Mouse (Mus musculus) intestine, embryonic 14.5 days (tissue): Measurements from ENCODE around the gene Tjp3. TPM values are rescaled to one million over a fixed set of nuclear protein-coding genes. Genes with fewer than 3 reads are reported as not detected.

Experiments
- ATAC-seq: fragments of 200-750 bp; cut with Nextera tagmentation; replicated peaks from 2 replicates; pipeline ENCODE4 v1.8.0; 2017; ENCODE audit warnings: low read depth, moderate number of reproducible peaks, moderate TSS enrichment, moderate library complexity; ENCODE audit not compliant: low FRiP score, low TSS enrichment
- DNase-seq: peaks from one replicate; pipeline ENCODE4 v3.0.0-alpha.2; 2018; ENCODE audit warnings: low spot score
- H3K27ac ChIP-seq: fragments of 300-500 bp; sonication (generic); 2 replicates; pipeline ENCODE4 v1.5.1; 2014; ENCODE audit warnings: low read depth, mild to moderate bottlenecking, control low read depth
- H3K27me3 ChIP-seq: fragments of 300-500 bp; sonication (generic); replicated peaks from 2 replicates; pipeline ENCODE4 v1.6.1; 2014; ENCODE audit warnings: low read length, control low read depth; ENCODE audit not compliant: control insufficient read depth, insufficient read depth
- H3K36me3 ChIP-seq: fragments of 300-500 bp; sonication (generic); 2 replicates; pipeline ENCODE4 v1.6.1; 2014; ENCODE audit warnings: low read length, control low read depth; ENCODE audit not compliant: control insufficient read depth, insufficient read depth
- H3K4me1 ChIP-seq: fragments of 300-500 bp; sonication (generic); replicated peaks from 2 replicates; pipeline ENCODE4 v1.6.1; 2014; ENCODE audit warnings: low read length, control low read depth, mixed read lengths; ENCODE audit not compliant: control insufficient read depth, insufficient read depth
- H3K4me2 ChIP-seq: fragments of 300-500 bp; sonication (generic); 2 replicates; pipeline ENCODE4 v1.6.1; 2014; ENCODE audit warnings: low read length
- H3K4me3 ChIP-seq: fragments of 300-500 bp; sonication (generic); 2 replicates; pipeline ENCODE4 v1.5.1; 2014; ENCODE audit warnings: low read depth, low read length, control low read depth, mixed read lengths
- H3K9ac ChIP-seq: fragments of 300-500 bp; sonication (generic); 2 replicates; pipeline ENCODE4 v1.6.1; 2014; ENCODE audit warnings: mild to moderate bottlenecking, low read length
- H3K9me3 ChIP-seq: fragments of 300-500 bp; sonication (generic); 2 replicates; pipeline ENCODE4 v1.6.1; 2016; ENCODE audit warnings: low read length, control low read depth; ENCODE audit not compliant: control insufficient read depth
- WGBS: fragments of 180-500 bp; shearing (Covaris S2); extraction: QIAGEN DNeasy Blood & Tissue Kit; methylation state at CpG from one replicate; pipeline ENCODE4 v1.1.7; 2014; 5-methylcytosine and 5-hydroxymethylcytosine counted together
- polyA plus RNA-seq: library from polyadenylated mRNA; unstranded; fragments of >200 nt; fragmentation: Nextera tagmentation; extraction: Ambion mirVana; gene quantifications from 2 replicates; pipeline ENCODE4 v1.2.1, GENCODE M21; 2014

The Tjp3 gene
- polyA plus RNA-seq, 1 experiment from 2014 or later: 44.4 TPM

- 88% methylated on average over 6 of the region's 6 CpGs for WGBS
- Histone ChIP-seq H3K36me3 (no peaks in the 10 kb centered on the region), H3K4me3 (no peak overlapping the region), H3K9ac (no peak overlapping the region), H3K4me1 (no peaks in the 10 kb centered on the region), H3K27me3 (peaks cover 11% of the 10 kb centered on the region), H3K9me3 (no peaks in the 10 kb centered on the region), H3K27ac (no peak overlapping the region), H3K4me2 (no peak overlapping the region)
- ATAC-seq: no peak
- DNase-seq: no peak
Measured at GRCm38 (mm10) chr10:81245166-81245565, 46.2 kb downstream of the Tjp3 start.

GRCm38 (mm10) chr10:81244595-81244994 lies 46.8 kb downstream of the Tjp3 start:
- H3K4me2 ChIP-seq: no peak overlapping the region
- ATAC-seq (peak; percentile 61), DNase-seq (peak; percentile 94)
- no peak overlapping the region for H3K4me3 ChIP-seq
- peaks cover 17% of the 10 kb centered on the region for H3K27me3 ChIP-seq
- H3K9me3 ChIP-seq: no peaks in the 10 kb centered on the region
- WGBS: 7% methylated on average over 17 of the region's 17 CpGs
- H3K27ac ChIP-seq: no peak overlapping the region
- no peak overlapping the region for H3K9ac ChIP-seq
- no peaks in the 10 kb centered on the region; the same call in 1 of the 2 replicates for H3K4me1 ChIP-seq
- no peaks in the 10 kb centered on the region for H3K36me3 ChIP-seq

- ATAC-seq (0 out of 2 replicates have a peak, but pooled peaks have one; percentile 4), DNase-seq (no peak)
- H3K4me3 ChIP-seq: no peak overlapping the region
- H3K9me3 ChIP-seq: no peaks in the 10 kb centered on the region
- H3K27ac ChIP-seq: no peak overlapping the region
- H3K4me1 ChIP-seq: no peaks in the 10 kb centered on the region; the same call in 1 of the 2 replicates
- H3K4me2 ChIP-seq: no peak overlapping the region
- H3K27me3 ChIP-seq: peaks cover 21% of the 10 kb centered on the region
- no peak overlapping the region for H3K9ac ChIP-seq
- H3K36me3 ChIP-seq: no peaks in the 10 kb centered on the region
- WGBS: 74% methylated on average over 4 of the region's 4 CpGs
Measured at GRCm38 (mm10) chr10:81244146-81244545, 47.2 kb downstream of the Tjp3 start.

- H3K4me2 ChIP-seq: no peak overlapping the region
- H3K27me3 ChIP-seq: peaks cover 24% of the 10 kb centered on the region
- H3K36me3 ChIP-seq: no peaks in the 10 kb centered on the region; the same call in 1 of the 2 replicates
- WGBS: 89% methylated on average over 16 of the region's 16 CpGs
- H3K27ac ChIP-seq: no peak overlapping the region
- H3K4me3 ChIP-seq: no peak overlapping the region
- no peak overlapping the region for H3K9ac ChIP-seq
- DNase-seq: no peak
- ATAC-seq: no peak
- no peaks in the 10 kb centered on the region; the same call in 1 of the 2 replicates for H3K4me1 ChIP-seq
- H3K9me3 ChIP-seq: no peaks in the 10 kb centered on the region
Measured at GRCm38 (mm10) chr10:81242021-81242420, 49.4 kb downstream of the Tjp3 start.

GRCm38 (mm10) chr10:81240876-81241275 lies 50.5 kb downstream of the Tjp3 start:
- H3K27me3 ChIP-seq: peaks cover 24% of the 10 kb centered on the region

GRCm38 (mm10) chr10:81238618-81239017 lies 52.8 kb downstream of the Tjp3 start:
- Histone ChIP-seq H3K4me1 (peaks cover 4% of the 10 kb centered on the region), H3K9me3 (no peaks in the 10 kb centered on the region), H3K36me3 (no peaks in the 10 kb centered on the region; the same call in 1 of the 2 replicates), H3K4me2 (no peak overlapping the region), H3K9ac (no peak overlapping the region), H3K27ac (no peak overlapping the region), H3K4me3 (no peak overlapping the region), H3K27me3 (peaks cover 24% of the 10 kb centered on the region)
- WGBS: 52% methylated on average over 2 of the region's 2 CpGs
- ATAC-seq (no peak), DNase-seq (no peak)

More at GRCm38 (mm10) chr10:81240876-81241275, 50.5 kb downstream of the Tjp3 start:
- no peaks in the 10 kb centered on the region; the same call in 1 of the 2 replicates for H3K36me3 ChIP-seq
- H3K4me1 ChIP-seq: no peaks in the 10 kb centered on the region; the same call in 1 of the 2 replicates
- H3K4me3 ChIP-seq: no peak overlapping the region
- H3K27ac ChIP-seq: no peak overlapping the region
- 26% methylated on average over 13 of the region's 13 CpGs for WGBS
- H3K9ac ChIP-seq: no peak overlapping the region
- DNase-seq: peak; percentile 84
- no peak for ATAC-seq
- H3K4me2 ChIP-seq: no peak overlapping the region
- H3K9me3 ChIP-seq: no peaks in the 10 kb centered on the region

- Histone ChIP-seq H3K27me3 (peaks cover 24% of the 10 kb centered on the region), H3K4me3 (no peak overlapping the region), H3K27ac (no peak overlapping the region), H3K9me3 (no peaks in the 10 kb centered on the region), H3K4me1 (peaks cover 9% of the 10 kb centered on the region), H3K4me2 (no peak overlapping the region), H3K9ac (no peak overlapping the region), H3K36me3 (no peaks in the 10 kb centered on the region; the same call in 1 of the 2 replicates)
- DNase-seq: no peak
- WGBS: 84% methylated on average over 12 of the region's 12 CpGs
- no peak for ATAC-seq
Measured at GRCm38 (mm10) chr10:81236471-81237268, 54.7 kb downstream of the Tjp3 start.

- Histone ChIP-seq H3K4me2 (no peak overlapping the region), H3K27me3 (peaks cover 28% of the 10 kb centered on the region), H3K9ac (no peak overlapping the region), H3K4me1 (peaks cover 11% of the 10 kb centered on the region), H3K36me3 (no peaks in the 10 kb centered on the region; the same call in 1 of the 2 replicates), H3K9me3 (no peaks in the 10 kb centered on the region), H3K27ac (no peak overlapping the region), H3K4me3 (no peak overlapping the region)
- DNase-seq (no peak), ATAC-seq (no peak)
- WGBS: 83% methylated on average over 6 of the region's 6 CpGs
Measured at GRCm38 (mm10) chr10:81234206-81234605, 57.2 kb downstream of the Tjp3 start.
